In the genomic region with DNA sequence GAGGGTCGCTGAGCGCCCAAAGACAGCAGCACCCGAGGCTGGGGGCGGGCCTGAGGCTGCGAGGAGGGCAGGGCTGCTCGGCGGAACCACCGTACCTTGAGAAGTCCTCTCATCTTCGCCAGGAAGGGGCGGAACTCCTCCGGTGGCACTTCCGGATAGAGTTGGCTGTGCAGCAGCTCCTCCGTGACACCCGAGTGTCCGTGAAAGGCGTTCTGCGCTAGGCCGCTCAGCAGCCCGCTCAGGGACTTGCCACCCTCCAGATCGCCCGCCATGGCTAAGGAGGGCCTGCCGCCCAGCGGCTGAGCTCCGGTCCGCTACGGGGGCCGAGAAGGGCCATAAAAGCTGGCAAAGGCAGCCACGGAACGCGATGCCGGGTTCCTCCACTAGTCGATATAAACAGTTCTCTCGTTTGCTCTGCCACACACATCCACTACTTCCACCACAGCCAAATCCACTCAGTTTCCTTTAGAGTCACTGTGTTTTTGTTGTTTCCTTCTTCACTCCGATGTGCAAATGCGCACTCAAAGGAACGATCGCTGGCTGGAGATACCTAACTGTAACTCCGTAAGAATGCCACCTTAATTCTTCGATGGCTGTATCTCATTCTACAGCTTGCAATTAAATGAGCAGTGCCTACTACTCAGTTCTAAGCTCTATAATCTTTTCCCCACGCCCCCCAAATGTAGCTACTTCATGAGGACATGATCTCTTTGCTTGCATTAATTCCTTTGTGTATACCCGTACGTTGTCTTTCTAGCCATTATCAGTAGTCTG, we compare ENCODE assay signal across 8 mouse cellular contexts. TPM values are rescaled to one million over a fixed set of nuclear protein-coding genes. Genes with fewer than 3 reads are reported as not detected.
DNase-seq lines count a peak whose midpoint lies in the region; ATAC-seq and TF ChIP-seq lines count a peak whose summit lies in the region.

Gm28048 (minus strand) TSS at position 107 of the 774 bp plus-strand sequence.
Commd1 (minus strand) TSS at position 399 of the 774 bp plus-strand sequence.

- peak; percentile 93 for ATAC-seq in forebrain, embryonic 12.5 days (ENCODE audit: low FRiP score)
- ATAC-seq in neural tube, embryonic 15.5 days (ENCODE audit: low FRiP score) = peak; percentile 94

- H3K9ac ChIP-seq in forebrain, embryonic 12.5 days = peak within 1 kb of the TSS; percentile 61
- peak within 1 kb of the TSS; percentile 60 for H3K9ac ChIP-seq in neural tube, embryonic 15.5 days (replicated peaks)

- 2% methylated on average over 42 of the region's 42 CpGs for WGBS in forebrain, embryonic 12.5 days
- 2% methylated on average over 42 of the region's 42 CpGs for WGBS in neural tube, embryonic 15.5 days

- peaks cover 9% of the 10 kb centered on the region; the same call in 1 of the 2 replicates for H3K9me3 ChIP-seq in E14TG2a.4 (ENCODE audit: low read length)
- no peaks in the 10 kb centered on the region for H3K9me3 ChIP-seq in forebrain, embryonic 12.5 days
- no peaks in the 10 kb centered on the region for H3K9me3 ChIP-seq in neural tube, embryonic 15.5 days (replicated peaks)

- peak; percentile 25 for TF ChIP-seq CTCF in E14TG2a.4 (conservative IDR thresholded peaks at IDR 0.05; ENCODE audit: low read length)

- peak within 1 kb of the TSS; percentile 72 for H3K4me2 ChIP-seq in forebrain, embryonic 12.5 days
- H3K4me2 ChIP-seq in neural tube, embryonic 15.5 days = peak within 1 kb of the TSS; percentile 71

- peaks cover 27% of the 10 kb centered on the region for H3K36me3 ChIP-seq in E14TG2a.4 (ENCODE audit: insufficient read depth, low read length)
- H3K36me3 ChIP-seq in forebrain, embryonic 12.5 days (replicated peaks) = peaks cover 10% of the 10 kb centered on the region; the same call in 1 of the 2 replicates
- H3K36me3 ChIP-seq in neural tube, embryonic 15.5 days = peaks cover 9% of the 10 kb centered on the region; the same call in 1 of the 2 replicates

- H3K27me3 ChIP-seq in E14TG2a.4 (ENCODE audit: insufficient read depth, low read length) = no peaks in the 10 kb centered on the region
- no peaks in the 10 kb centered on the region for H3K27me3 ChIP-seq in forebrain, embryonic 12.5 days
- H3K27me3 ChIP-seq in neural tube, embryonic 15.5 days (replicated peaks) = no peaks in the 10 kb centered on the region

- H3K4me1 ChIP-seq in E14TG2a.4 (replicated peaks; ENCODE audit: low read depth, low read length) = peaks cover 34% of the 10 kb centered on the region
- H3K4me1 ChIP-seq in forebrain, embryonic 12.5 days = peaks cover 15% of the 10 kb centered on the region
- H3K4me1 ChIP-seq in neural tube, embryonic 15.5 days = peaks cover 32% of the 10 kb centered on the region

- intact Hi-C loops in heart, postnatal 10 days (cut with DNase I) = loop anchor here (5.0 to 10.0 kb wide), 2 partner anchors 467 to 695 kb away; partner anchors contain the start of gene Tmem17

- H3K4me3 ChIP-seq in E14TG2a.4 (replicated peaks; ENCODE audit: low read length) = peak within 1 kb of the TSS; percentile 93
- peak within 1 kb of the TSS; percentile 69 for H3K4me3 ChIP-seq in forebrain, embryonic 12.5 days (replicated peaks)
- peak within 1 kb of the TSS; percentile 59 for H3K4me3 ChIP-seq in neural tube, embryonic 15.5 days (replicated peaks)

- DNase-seq in c-Kit-positive CD71-positive TER-119-positive erythroid progenitor cells, embryonic 14.5 days (ENCODE audit: low spot score) = peak; percentile 92
- DNase-seq in heart, postnatal 10 days = peak; percentile 98
- peak; percentile 94 for DNase-seq in layer of hippocampus, adult 11-12 months (ENCODE audit: low spot score)
- peak; percentile 95 for DNase-seq in lung, adult 18-20 months
- DNase-seq in testis, postnatal 14 days (ENCODE audit: low spot score) = peak; percentile 95

- H3K27ac ChIP-seq in forebrain, embryonic 12.5 days = peak within 1 kb of the TSS; percentile 98
- peak within 1 kb of the TSS; percentile 92 for H3K27ac ChIP-seq in neural tube, embryonic 15.5 days (replicated peaks)

RNA-seq across cellular contexts. Expression of gene Gm28048, which starts in this region (rescaled TPM):
- polyA plus RNA-seq in forebrain, embryonic 12.5 days (2016; fragmentation: Nextera tagmentation; extraction: Ambion mirVana) = 4.7 and 5.1 TPM in 2 replicates
- 10 to 100 TPM in 1 of 2 experiments, 1 to 10 TPM in 1; 8.5 to 10.8 TPM for total RNA-seq in heart, postnatal 10 days (2021)
- polyA plus RNA-seq in neural tube, embryonic 15.5 days (2015; fragmentation: Nextera tagmentation; extraction: Ambion mirVana) = 4.3 and 8.4 TPM in 2 replicates

RNA-seq across cellular contexts. Expression of gene Commd1, which starts in this region (rescaled TPM):
- 313 and 317 TPM in 2 replicates for polyA plus RNA-seq in forebrain, embryonic 12.5 days (2016; fragmentation: Nextera tagmentation; extraction: Ambion mirVana)
- 100 to 1,000 TPM; 179 to 180 TPM for total RNA-seq in heart, postnatal 10 days (2021)
- 243 and 255 TPM in 2 replicates for polyA plus RNA-seq in neural tube, embryonic 15.5 days (2015; fragmentation: Nextera tagmentation; extraction: Ambion mirVana)

Comparison
In these comparisons a context has a peak if more than half of its experiments do, and no peak if none do; other contexts are left out.
1. Peak in every context shown above with its lines: DNase-seq, ATAC-seq, H3K4me3 ChIP-seq and H3K27ac ChIP-seq.